Mouse (Mus musculus): ENCODE data around the gene Lmx1a. TPM values are rescaled to one million over a fixed set of nuclear protein-coding genes. Genes with fewer than 3 reads are reported as not detected.

Lmx1a gene
- total RNA-seq, 2 experiments from 2014 or later: not detected

- no peak for ATAC-seq (ENCODE audit: poor library complexity, severe bottlenecking)
Observed at GRCm38 (mm10) chr1:167693499-167694240, 4.6 kb downstream of the Lmx1a start.

DNA sequence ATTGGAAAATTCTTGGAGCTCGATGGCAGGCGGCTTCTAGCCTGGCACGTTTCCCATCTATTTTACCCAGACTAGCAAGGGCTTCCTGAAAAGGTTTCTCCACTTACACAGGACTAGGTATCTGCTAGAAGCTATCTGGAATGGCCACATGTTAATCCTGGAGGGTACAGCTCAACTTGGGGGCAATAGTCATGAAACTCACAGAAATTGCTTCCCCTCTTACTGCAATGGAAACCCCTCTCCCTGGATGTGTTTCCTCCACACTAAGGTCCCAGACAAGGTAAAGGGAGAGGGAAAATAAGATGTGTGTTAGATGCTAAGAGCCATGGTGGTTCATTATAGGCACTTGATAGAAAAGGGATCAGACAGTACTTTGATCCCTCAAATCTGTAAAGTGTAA, 5.7 kb downstream of the Lmx1a start:
- no peak for ATAC-seq (ENCODE audit: poor library complexity, severe bottlenecking)

- no peak for ATAC-seq (ENCODE audit: poor library complexity, severe bottlenecking)
Observed at GRCm38 (mm10) chr1:167695910-167696459, 6.9 kb downstream of the Lmx1a start.

GRCm38 (mm10) chr1:167699706-167700105, 10.7 kb downstream of the Lmx1a start:
- no peak for ATAC-seq (ENCODE audit: poor library complexity, severe bottlenecking)

- no peak for ATAC-seq (ENCODE audit: poor library complexity, severe bottlenecking)
Observed at GRCm38 (mm10) chr1:167700221-167700620, 11.2 kb downstream of the Lmx1a start.

DNA sequence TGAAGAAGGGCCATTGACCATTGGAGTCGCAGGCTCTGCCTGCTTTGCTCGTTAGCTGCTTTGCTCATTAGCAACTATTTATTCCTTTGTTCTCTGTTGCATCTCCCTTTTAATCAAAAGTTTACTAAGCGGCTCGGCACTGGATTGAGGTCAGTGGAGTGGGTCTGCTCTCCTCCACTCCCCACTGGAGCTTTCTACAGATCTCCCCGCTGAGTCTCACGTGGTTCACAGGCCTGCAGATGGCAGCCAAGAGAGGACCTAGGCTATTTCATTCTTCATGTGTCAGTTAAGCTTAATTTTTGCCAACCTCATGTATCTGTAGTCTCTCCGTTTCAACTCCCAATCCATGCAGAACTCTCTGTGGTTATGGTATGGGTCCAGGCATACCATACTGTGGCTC, 16.5 kb downstream of the Lmx1a start:
- no peak for ATAC-seq (ENCODE audit: poor library complexity, severe bottlenecking)

GRCm38 (mm10) chr1:167708761-167709160, 19.7 kb downstream of the Lmx1a start:
- no peak for ATAC-seq (ENCODE audit: poor library complexity, severe bottlenecking)

GRCm38 (mm10) chr1:167715730-167716341, 26.8 kb downstream of the Lmx1a start:
- ATAC-seq (ENCODE audit: poor library complexity, severe bottlenecking): no peak

DNA sequence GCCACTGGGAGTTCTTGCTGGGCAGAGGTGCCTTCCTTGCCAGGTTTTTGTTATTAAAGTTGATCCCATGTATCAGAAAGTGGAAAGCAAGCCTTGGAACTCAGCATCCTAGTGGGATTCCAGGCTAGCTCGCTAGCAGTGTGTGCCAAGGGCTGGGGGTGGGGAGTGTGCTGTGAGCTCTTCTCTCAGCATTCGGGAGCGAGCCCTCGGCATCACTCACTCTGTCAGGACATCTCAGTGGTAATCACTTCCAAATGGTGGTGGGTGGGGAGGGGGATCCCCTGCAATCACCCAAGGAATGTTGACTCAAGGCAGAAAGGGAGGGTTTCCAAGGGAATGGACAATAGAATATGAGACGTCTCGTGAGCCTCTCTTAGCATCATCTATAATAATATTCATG, 45.4 kb downstream of the Lmx1a start:
- ATAC-seq (ENCODE audit: poor library complexity, severe bottlenecking): no peak

DNA sequence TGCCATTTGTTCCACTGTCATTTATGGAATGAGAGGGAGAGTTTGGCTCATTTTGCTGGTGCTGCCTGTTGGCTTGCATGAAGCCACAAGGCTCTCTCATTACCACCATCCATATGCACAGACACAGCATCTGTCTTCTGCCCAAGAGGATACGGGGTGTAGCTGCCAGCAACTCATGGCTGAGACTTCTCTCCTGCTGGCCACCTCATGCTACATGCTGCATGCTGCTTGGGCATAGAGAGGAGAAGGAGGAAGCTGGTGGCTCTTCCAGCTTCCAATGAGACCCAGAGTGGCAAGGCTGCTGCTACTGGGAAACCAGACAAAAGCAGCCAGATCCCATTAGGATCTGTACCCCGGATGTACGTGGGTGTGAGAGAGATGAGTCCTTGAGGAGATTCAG, 47.8 kb downstream of the Lmx1a start:
- ATAC-seq (ENCODE audit: poor library complexity, severe bottlenecking): no peak

GRCm38 (mm10) chr1:167739286-167739685, 50.2 kb downstream of the Lmx1a start:
- ATAC-seq (ENCODE audit: poor library complexity, severe bottlenecking): no peak

DNA sequence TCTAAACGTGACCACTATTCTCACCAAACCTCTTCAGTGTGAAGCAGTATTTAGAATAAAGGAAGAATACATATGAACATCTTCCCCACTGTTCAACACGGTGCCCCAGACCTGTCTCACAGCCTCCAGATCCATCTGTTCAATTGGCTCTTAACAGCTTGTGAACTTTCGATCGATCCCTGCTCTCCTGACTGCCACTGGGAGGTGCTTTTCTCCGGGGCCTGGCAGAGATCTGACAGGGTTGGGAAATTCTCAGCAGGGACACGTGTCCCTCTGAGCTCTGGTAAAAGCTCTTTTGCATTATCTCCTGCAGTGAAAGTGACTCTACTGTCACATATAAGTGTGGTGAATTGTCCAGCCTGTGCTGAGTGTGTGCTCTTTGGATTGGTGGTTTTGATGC, 57.6 kb downstream of the Lmx1a start:
- ATAC-seq (ENCODE audit: poor library complexity, severe bottlenecking): no peak

GRCm38 (mm10) chr1:167752661-167753060, 63.6 kb downstream of the Lmx1a start:
- no peak for ATAC-seq (ENCODE audit: poor library complexity, severe bottlenecking)

DNA sequence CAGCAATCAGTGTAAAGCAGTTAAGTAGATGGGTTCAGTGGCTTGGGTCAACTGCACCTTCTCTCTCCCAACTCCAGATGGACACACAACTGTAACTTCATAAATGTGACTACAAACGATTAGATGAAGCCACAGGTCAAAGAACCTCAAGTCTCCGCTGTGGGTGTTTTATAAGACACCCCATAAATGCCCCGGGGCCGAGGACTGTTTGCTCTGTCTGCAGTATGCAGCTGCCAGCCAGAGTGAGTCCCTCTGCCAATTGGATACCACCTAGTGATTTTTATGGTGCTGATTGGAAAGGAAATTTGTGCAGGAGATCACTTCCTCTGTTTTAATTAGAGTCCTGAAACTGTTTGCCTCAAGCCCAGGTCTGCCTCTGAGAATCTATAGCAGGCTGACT, 65.0 kb downstream of the Lmx1a start:
- no peak for ATAC-seq (ENCODE audit: poor library complexity, severe bottlenecking)

DNA sequence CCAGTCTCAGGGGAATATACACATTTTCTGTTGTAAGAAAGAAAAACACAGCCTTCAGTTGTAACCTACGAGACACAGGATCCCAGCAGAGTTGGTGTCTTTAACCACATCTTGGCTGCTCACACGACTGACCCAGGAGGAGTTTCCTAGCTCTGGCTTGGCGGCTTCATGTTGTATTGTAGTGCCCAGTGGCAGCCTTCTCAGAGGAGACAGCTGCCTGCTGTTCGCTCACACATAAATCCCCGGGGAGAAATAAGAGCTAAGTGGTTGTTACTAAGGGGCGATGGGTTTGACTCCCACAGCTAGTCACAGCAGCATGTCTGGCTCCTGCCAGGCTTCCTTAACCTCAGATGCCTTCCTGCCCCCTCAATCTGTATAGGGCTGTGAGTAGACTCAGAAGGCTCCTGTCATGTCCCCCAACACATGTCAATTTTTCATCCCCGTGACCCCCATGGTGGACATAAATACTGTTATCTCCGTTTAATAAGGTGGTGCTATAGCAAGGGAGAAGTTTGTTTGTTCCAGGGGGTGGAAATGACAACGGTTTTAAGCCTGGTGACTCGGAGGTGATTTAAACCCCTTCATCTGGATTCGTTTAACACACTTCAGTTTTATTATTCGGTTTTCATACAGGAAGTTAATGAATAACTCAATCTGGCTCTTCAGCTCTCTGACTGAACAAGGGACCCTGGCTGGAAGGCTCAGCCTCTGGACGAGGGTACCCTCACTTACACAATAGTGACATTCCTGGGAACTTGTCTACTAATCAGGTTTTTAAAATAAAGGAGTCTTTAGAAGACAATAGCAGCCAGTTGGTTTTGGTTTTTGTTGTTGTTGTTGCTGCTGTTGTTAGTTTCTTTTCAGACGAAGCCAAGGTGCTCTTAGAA, 65.8 kb downstream of the Lmx1a start:
- ATAC-seq (ENCODE audit: poor library complexity, severe bottlenecking): no peak

GRCm38 (mm10) chr1:167758208-167758607, 69.2 kb downstream of the Lmx1a start:
- no peak for ATAC-seq (ENCODE audit: poor library complexity, severe bottlenecking)

- no peak for ATAC-seq (ENCODE audit: poor library complexity, severe bottlenecking)
Observed at GRCm38 (mm10) chr1:167760307-167760706, 71.3 kb downstream of the Lmx1a start.

GRCm38 (mm10) chr1:167761785-167762223, 72.8 kb downstream of the Lmx1a start:
- ATAC-seq (ENCODE audit: poor library complexity, severe bottlenecking): no peak

- ATAC-seq (ENCODE audit: poor library complexity, severe bottlenecking): no peak
Observed at GRCm38 (mm10) chr1:167766619-167767018, 77.6 kb downstream of the Lmx1a start.

GRCm38 (mm10) chr1:167770457-167770856, 81.4 kb downstream of the Lmx1a start:
- no peak for ATAC-seq (ENCODE audit: poor library complexity, severe bottlenecking)

GRCm38 (mm10) chr1:167779766-167780488, 90.9 kb downstream of the Lmx1a start:
- no peak for ATAC-seq (ENCODE audit: poor library complexity, severe bottlenecking)

All from megakaryocyte, adult 5-6 weeks (primary cell).